Mouse (Mus musculus): ENCODE results near the gene Ube3b.

Gene Ube3b

GRCm38 (mm10) chr5:114380209-114381012, at the start of gene Ube3b, which contains the start of gene Kctd10:
Gene Ube3b (plus strand): TSS chr5:114380607.
Gene Kctd10 (minus strand): TSS chr5:114380508.
- DNase-seq (ENCODE audit: low read depth) = peak; percentile 80

GRCm38 (mm10) chr5:114342996-114343395, 37.4 kb upstream of the Ube3b start:
- no peak for DNase-seq (ENCODE audit: low read depth)

- no peak for DNase-seq (ENCODE audit: low read depth)
Observed at GRCm38 (mm10) chr5:114343612-114344011, 36.8 kb upstream of the Ube3b start.

GRCm38 (mm10) chr5:114345538-114345937, 34.9 kb upstream of the Ube3b start:
- DNase-seq (ENCODE audit: low read depth) = no peak

- DNase-seq (ENCODE audit: low read depth) = no peak
Observed at GRCm38 (mm10) chr5:114347005-114347404, 33.4 kb upstream of the Ube3b start.

GRCm38 (mm10) chr5:114351490-114351889, 28.9 kb upstream of the Ube3b start:
- no peak for DNase-seq (ENCODE audit: low read depth)

- DNase-seq (ENCODE audit: low read depth) = peak; percentile 91
Observed at GRCm38 (mm10) chr5:114356250-114356935, 24.0 kb upstream of the Ube3b start.

GRCm38 (mm10) chr5:114356936-114357751, 23.3 kb upstream of the Ube3b start:
- DNase-seq (ENCODE audit: low read depth) = peak; percentile 83

GRCm38 (mm10) chr5:114358833-114359232, 21.6 kb upstream of the Ube3b start:
- no peak for DNase-seq (ENCODE audit: low read depth)

GRCm38 (mm10) chr5:114359586-114359985, 20.8 kb upstream of the Ube3b start:
- DNase-seq (ENCODE audit: low read depth) = no peak

GRCm38 (mm10) chr5:114360968-114361367, 19.4 kb upstream of the Ube3b start:
- no peak for DNase-seq (ENCODE audit: low read depth)

GRCm38 (mm10) chr5:114365043-114365752, 15.2 kb upstream of the Ube3b start:
- no peak for DNase-seq (ENCODE audit: low read depth)

GRCm38 (mm10) chr5:114368121-114368520, 12.3 kb upstream of the Ube3b start:
- DNase-seq (ENCODE audit: low read depth) = no peak

- no peak for DNase-seq (ENCODE audit: low read depth)
Observed at GRCm38 (mm10) chr5:114368803-114369496, 11.5 kb upstream of the Ube3b start.

GRCm38 (mm10) chr5:114369921-114370320, 10.5 kb upstream of the Ube3b start:
- DNase-seq (ENCODE audit: low read depth) = no peak

- peak; percentile 98 for DNase-seq (ENCODE audit: low read depth)
Observed at GRCm38 (mm10) chr5:114370371-114370776, 10.0 kb upstream of the Ube3b start.

GRCm38 (mm10) chr5:114371331-114371730, 9.1 kb upstream of the Ube3b start:
- DNase-seq (ENCODE audit: low read depth) = no peak

- no peak for DNase-seq (ENCODE audit: low read depth)
Observed at GRCm38 (mm10) chr5:114371731-114372473, 8.5 kb upstream of the Ube3b start.

- DNase-seq (ENCODE audit: low read depth) = peak; percentile 86
Observed at GRCm38 (mm10) chr5:114372565-114372964, 7.8 kb upstream of the Ube3b start.

GRCm38 (mm10) chr5:114373174-114373573, 7.2 kb upstream of the Ube3b start:
- no peak for DNase-seq (ENCODE audit: low read depth)
